Mouse (Mus musculus): ENCODE measurements around the gene Pex3. TPM values are rescaled to one million over a fixed set of nuclear protein-coding genes. Genes with fewer than 3 reads are reported as not detected.

The Pex3 gene
- polyA plus RNA-seq, 1 experiment from 2014 or later: 29.1 TPM

- Histone ChIP-seq H3K4me2 (replicated peaks; ENCODE audit: low read depth, low read length) (no peak overlapping the region), H3K36me3 (ENCODE audit: control insufficient read depth, insufficient read depth, low read length) (no peaks in the 10 kb centered on the region), H3K9me3 (ENCODE audit: control insufficient read depth, low read depth, low read length) (no peaks in the 10 kb centered on the region), H3K9ac (replicated peaks; ENCODE audit: low read depth, low read length) (no peak overlapping the region), H3K27ac (ENCODE audit: low read length) (no peak overlapping the region), H3K27me3 (ENCODE audit: control insufficient read depth, insufficient read depth, low read length) (no peaks in the 10 kb centered on the region), H3K4me1 (ENCODE audit: control insufficient read depth, insufficient read depth, low read length) (no peaks in the 10 kb centered on the region), H3K4me3 (ENCODE audit: low read depth, low read length) (no peak overlapping the region)
- ATAC-seq (ENCODE audit: insufficient number of reproducible peaks, insufficient read depth, low FRiP score, low read depth): no peak
- WGBS: 74% methylated on average over 6 of the region's 6 CpGs
Measured at GRCm38 (mm10) chr10:13489671-13490070, 63.3 kb downstream of the Pex3 start.

GRCm38 (mm10) chr10:13485958-13486357, 67.0 kb downstream of the Pex3 start:
- no peaks in the 10 kb centered on the region for H3K9me3 ChIP-seq (ENCODE audit: control insufficient read depth, low read depth, low read length)
- 72% methylated on average over 4 of the region's 4 CpGs for WGBS
- H3K4me3 ChIP-seq (ENCODE audit: low read depth, low read length): no peak overlapping the region
- H3K4me1 ChIP-seq (ENCODE audit: control insufficient read depth, insufficient read depth, low read length): no peaks in the 10 kb centered on the region
- no peaks in the 10 kb centered on the region for H3K36me3 ChIP-seq (ENCODE audit: control insufficient read depth, insufficient read depth, low read length)
- no peak for ATAC-seq (ENCODE audit: insufficient number of reproducible peaks, insufficient read depth, low FRiP score, low read depth)
- no peak overlapping the region for H3K4me2 ChIP-seq (replicated peaks; ENCODE audit: low read depth, low read length)
- no peak overlapping the region for H3K27ac ChIP-seq (ENCODE audit: low read length)
- no peak overlapping the region for H3K9ac ChIP-seq (replicated peaks; ENCODE audit: low read depth, low read length)
- no peaks in the 10 kb centered on the region for H3K27me3 ChIP-seq (ENCODE audit: control insufficient read depth, insufficient read depth, low read length)

GRCm38 (mm10) chr10:13479341-13479740, 73.6 kb downstream of the Pex3 start:
- no peak overlapping the region for H3K27ac ChIP-seq (ENCODE audit: low read length)
- no peaks in the 10 kb centered on the region for H3K9me3 ChIP-seq (ENCODE audit: control insufficient read depth, low read depth, low read length)
- H3K4me3 ChIP-seq (ENCODE audit: low read depth, low read length): no peak overlapping the region
- ATAC-seq (ENCODE audit: insufficient number of reproducible peaks, insufficient read depth, low FRiP score, low read depth): no peak
- WGBS: 77% methylated on average over 6 of the region's 6 CpGs
- no peak overlapping the region for H3K4me2 ChIP-seq (replicated peaks; ENCODE audit: low read depth, low read length)
- H3K27me3 ChIP-seq (ENCODE audit: control insufficient read depth, insufficient read depth, low read length): no peaks in the 10 kb centered on the region; the same call in 1 of the 2 replicates
- H3K9ac ChIP-seq (replicated peaks; ENCODE audit: low read depth, low read length): no peak overlapping the region
- no peaks in the 10 kb centered on the region for H3K4me1 ChIP-seq (ENCODE audit: control insufficient read depth, insufficient read depth, low read length)
- H3K36me3 ChIP-seq (ENCODE audit: control insufficient read depth, insufficient read depth, low read length): no peaks in the 10 kb centered on the region

- H3K27me3 ChIP-seq (ENCODE audit: control insufficient read depth, insufficient read depth, low read length): no peaks in the 10 kb centered on the region; the same call in 1 of the 2 replicates
- no peaks in the 10 kb centered on the region for H3K4me1 ChIP-seq (ENCODE audit: control insufficient read depth, insufficient read depth, low read length)
- no peaks in the 10 kb centered on the region for H3K9me3 ChIP-seq (ENCODE audit: control insufficient read depth, low read depth, low read length)
- WGBS: 34% methylated on average over 7 of the region's 7 CpGs
- H3K9ac ChIP-seq (replicated peaks; ENCODE audit: low read depth, low read length): no peak overlapping the region
- ATAC-seq (ENCODE audit: insufficient number of reproducible peaks, insufficient read depth, low FRiP score, low read depth): no peak
- peak overlapping the region; percentile 98; the same call in 1 of the 2 replicates for H3K4me2 ChIP-seq (replicated peaks; ENCODE audit: low read depth, low read length)
- no peak overlapping the region for H3K27ac ChIP-seq (ENCODE audit: low read length)
- H3K4me3 ChIP-seq (ENCODE audit: low read depth, low read length): no peak overlapping the region
- no peaks in the 10 kb centered on the region for H3K36me3 ChIP-seq (ENCODE audit: control insufficient read depth, insufficient read depth, low read length)
Measured at GRCm38 (mm10) chr10:13475121-13475520, 77.8 kb downstream of the Pex3 start.

- no peak for ATAC-seq (ENCODE audit: insufficient number of reproducible peaks, insufficient read depth, low FRiP score, low read depth)
- Histone ChIP-seq H3K4me2 (replicated peaks; ENCODE audit: low read depth, low read length) (peak overlapping the region; percentile 98), H3K9ac (replicated peaks; ENCODE audit: low read depth, low read length) (peak overlapping the region; percentile 67), H3K4me1 (ENCODE audit: control insufficient read depth, insufficient read depth, low read length) (no peaks in the 10 kb centered on the region), H3K27me3 (ENCODE audit: control insufficient read depth, insufficient read depth, low read length) (no peaks in the 10 kb centered on the region; the same call in 1 of the 2 replicates), H3K27ac (ENCODE audit: low read length) (no peak overlapping the region), H3K4me3 (ENCODE audit: low read depth, low read length) (peak overlapping the region; percentile 74), H3K36me3 (ENCODE audit: control insufficient read depth, insufficient read depth, low read length) (no peaks in the 10 kb centered on the region), H3K9me3 (ENCODE audit: control insufficient read depth, low read depth, low read length) (no peaks in the 10 kb centered on the region)
- WGBS: 5% methylated on average over 10 of the region's 10 CpGs
Measured at GRCm38 (mm10) chr10:13474568-13474955, 78.4 kb downstream of the Pex3 start.

Other genes starting within 250 kb of the Pex3 start
- gene Phactr2, start 78.7 kb downstream of the Pex3 start, polyA plus RNA-seq (2014; fragmentation: Nextera tagmentation; extraction: Ambion mirVana): 48.8 and 50.0 TPM in 2 replicates
- gene Fuca2, start 53.6 kb downstream of the Pex3 start, polyA plus RNA-seq (2014; fragmentation: Nextera tagmentation; extraction: Ambion mirVana): 59.0 and 63.8 TPM in 2 replicates
- 5.5 and 6.3 TPM in 2 replicates for gene Adat2, start 248 bp downstream of the Pex3 start, polyA plus RNA-seq (2014; fragmentation: Nextera tagmentation; extraction: Ambion mirVana)

Data from stomach, embryonic 14.5 days (tissue).